Mouse (Mus musculus): Measurements from ENCODE around the gene D430042O09Rik. TPM values are rescaled to one million over a fixed set of nuclear protein-coding genes. Genes with fewer than 3 reads are reported as not detected.

Gene D430042O09Rik
- 19.8 and 21.3 TPM in 2 replicates for total RNA-seq (2023)

GRCm38 (mm10) chr7:125707593-125708022 is at the start of gene D430042O09Rik, which contains the start of gene Gtf3c1:
TSS of gene D430042O09Rik (plus strand) at chr7:125707888.
TSS of gene Gtf3c1 (minus strand) at chr7:125707780.

Other genes with a start within 250 kb of the D430042O09Rik start
- gene Nsmce1, start 216.3 kb upstream of the D430042O09Rik start, total RNA-seq (2023) = 13.8 and 16.2 TPM in 2 replicates
- gene Il4ra, start 155.8 kb upstream of the D430042O09Rik start, total RNA-seq (2023) = 51.5 and 57.2 TPM in 2 replicates
- 2.0 and 3.5 TPM in 2 replicates for gene Il21r, start 104.5 kb upstream of the D430042O09Rik start, total RNA-seq (2023)
- gene Gtf3c1, start 108 bp upstream of the D430042O09Rik start, total RNA-seq (2023) = 38.9 and 46.4 TPM in 2 replicates

Data from neutrophil, adult 65 days (primary cell).